Mouse (Mus musculus) midbrain, embryonic 11.5 days (tissue): ENCODE measurements at regions not wholly inside any gene's neighbourhood (a gene's known extent, or its start where the extent isn't known, plus 50 kb on each side); places are given as distances from the start of the nearest gene placed in this dataset.

ENCODE experiments used
- ATAC-seq: fragments of 200-750 bp; cut with Nextera tagmentation; 2 replicates; pipeline ENCODE4 v1.8.0; 2017; ENCODE audit warnings: moderate TSS enrichment, moderate library complexity; ENCODE audit not compliant: low FRiP score
- DNase-seq: peaks from one replicate; pipeline ENCODE4 v3.0.0; 2015; ENCODE audit warnings: low spot score; ENCODE audit errors: missing footprints
- H3K27ac ChIP-seq: fragments of 300-500 bp; sonication (generic); 2 replicates; pipeline ENCODE4 v1.5.1; 2014; ENCODE audit warnings: low read depth, low read length
- H3K27me3 ChIP-seq: fragments of 300-500 bp; sonication (generic); 2 replicates; pipeline ENCODE4 v1.6.1; 2014; ENCODE audit warnings: mild to moderate bottlenecking, low read length, moderate library complexity, mixed read lengths; ENCODE audit not compliant: control insufficient read depth, insufficient read depth
- H3K36me3 ChIP-seq: fragments of 300-500 bp; sonication (generic); 2 replicates; pipeline ENCODE4 v1.6.1; 2014; ENCODE audit warnings: mild to moderate bottlenecking, low read length, moderate library complexity, mixed read lengths; ENCODE audit not compliant: control insufficient read depth, insufficient read depth
- H3K4me1 ChIP-seq: fragments of 300-500 bp; sonication (generic); 2 replicates; pipeline ENCODE4 v1.6.1; 2014; ENCODE audit warnings: low read length; ENCODE audit not compliant: control insufficient read depth, insufficient read depth
- H3K4me2 ChIP-seq: fragments of 300-500 bp; sonication (generic); 2 replicates; pipeline ENCODE4 v1.6.1; 2014; ENCODE audit warnings: mild to moderate bottlenecking, moderate library complexity
- H3K4me3 ChIP-seq: fragments of 300-500 bp; sonication (generic); 2 replicates; pipeline ENCODE4 v1.5.1; 2014; ENCODE audit warnings: low read depth, low read length
- H3K9ac ChIP-seq: fragments of 300-500 bp; sonication (generic); 2 replicates; pipeline ENCODE4 v1.6.1; 2014; ENCODE audit warnings: low read length
- H3K9me3 ChIP-seq: fragments of 300-500 bp; sonication (generic); 2 replicates; pipeline ENCODE4 v1.6.1; 2016; ENCODE audit warnings: low read length; ENCODE audit not compliant: control insufficient read depth
- WGBS: fragments of 180-500 bp; shearing (Covaris S2); extraction: QIAGEN DNeasy Blood & Tissue Kit; methylation state at CpG from one replicate; pipeline ENCODE4 v1.1.7; 2014; 5-methylcytosine and 5-hydroxymethylcytosine counted together

GRCm38 (mm10) chr7:66478106-66478505, 50.8 kb upstream of the Aldh1a3 start:
- 87% methylated on average over 7 of the region's 7 CpGs for WGBS
- H3K27ac ChIP-seq = no peak overlapping the region
- H3K36me3 ChIP-seq = no peaks in the 10 kb centered on the region
- no peak overlapping the region for H3K4me2 ChIP-seq
- ATAC-seq (no peak), DNase-seq (peak; percentile 41)
- no peak overlapping the region for H3K4me3 ChIP-seq
- no peaks in the 10 kb centered on the region for H3K9me3 ChIP-seq
- no peak overlapping the region for H3K9ac ChIP-seq
- peaks cover 5% of the 10 kb centered on the region; the same call in 1 of the 2 replicates for H3K4me1 ChIP-seq
- H3K27me3 ChIP-seq = no peaks in the 10 kb centered on the region

- Histone ChIP-seq H3K36me3 (no peaks in the 10 kb centered on the region), H3K27ac (no peak overlapping the region), H3K9ac (no peak overlapping the region), H3K4me2 (no peak overlapping the region), H3K27me3 (no peaks in the 10 kb centered on the region), H3K4me3 (no peak overlapping the region), H3K9me3 (no peaks in the 10 kb centered on the region), H3K4me1 (peaks cover 5% of the 10 kb centered on the region; the same call in 1 of the 2 replicates)
- DNase-seq (no peak), ATAC-seq (no peak)
- WGBS = 85% methylated on average over 5 of the region's 5 CpGs
Observed at GRCm38 (mm10) chr7:66477475-66477874, 50.2 kb upstream of the Aldh1a3 start.
